Mouse (Mus musculus): ENCODE data around the gene Ring1.
"Not testable (repeated sequence)": the region's sequence is repeated elsewhere in the genome, so short reads cannot be mapped to it uniquely, and the experiment has no call there.

Gene Ring1

DNA sequence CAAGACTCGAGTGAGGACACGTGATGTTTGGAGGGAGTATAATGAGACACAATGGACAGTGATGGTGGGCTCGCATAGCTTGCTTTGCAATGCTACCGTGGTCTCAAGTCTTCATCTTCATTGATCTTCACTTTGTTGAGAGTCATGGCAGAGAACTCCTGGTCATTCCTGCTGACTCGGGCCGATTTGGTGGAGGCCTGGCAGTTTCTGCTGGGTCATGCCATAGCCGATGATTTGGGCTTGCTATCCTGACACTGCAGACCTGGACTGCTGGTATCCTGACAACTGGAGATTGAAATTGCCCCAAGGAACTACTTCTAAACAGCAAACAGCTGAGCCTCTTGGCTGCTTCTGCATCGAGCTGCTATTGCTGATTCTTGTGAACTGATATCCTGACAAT is 29.5 kb downstream of the Ring1 start:
- no peak for DNase-seq (ENCODE audit: low read depth, low spot score)

DNA sequence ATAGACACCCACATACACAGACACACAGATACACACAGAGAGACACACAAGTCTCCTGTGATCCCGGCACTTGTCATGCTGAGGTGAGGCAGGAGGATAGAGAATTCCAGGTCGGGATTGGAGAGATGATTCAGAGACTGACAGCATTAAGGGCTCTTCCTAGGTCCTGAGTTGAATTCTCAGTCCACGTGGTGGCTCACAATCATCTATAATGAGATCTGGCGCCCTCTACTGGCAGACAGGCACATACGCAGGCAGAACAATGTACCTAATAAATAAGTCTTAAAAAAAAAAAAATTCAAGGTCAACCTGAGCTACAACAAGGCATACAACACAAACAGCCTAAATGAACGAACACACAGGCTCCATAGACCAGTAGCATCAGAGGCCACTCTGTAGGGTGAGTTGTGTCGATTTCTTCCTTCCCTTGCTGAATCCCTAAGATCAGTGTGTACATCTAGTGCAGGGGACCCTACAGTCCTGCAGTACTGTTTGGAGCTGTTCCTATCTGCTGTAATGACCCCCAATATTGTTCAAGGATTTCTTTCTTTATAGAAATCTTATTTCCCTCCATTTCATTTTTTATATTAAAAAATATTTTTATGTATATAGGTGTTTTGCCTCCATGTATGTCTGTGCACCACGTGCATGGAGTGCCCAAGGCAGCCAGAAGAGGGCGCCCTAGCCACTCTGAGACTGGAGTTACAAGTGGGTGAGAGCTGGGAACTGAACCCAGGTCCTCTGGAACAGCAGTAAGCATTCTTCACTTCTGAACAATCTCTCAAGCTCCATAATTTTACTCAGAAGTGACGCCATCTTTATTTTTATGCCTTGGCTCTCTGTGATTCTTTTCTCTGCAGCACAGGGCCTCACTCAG is 32.5 kb downstream of the Ring1 start:
- peak; percentile 28 for DNase-seq (ENCODE audit: low read depth, low spot score)

DNA sequence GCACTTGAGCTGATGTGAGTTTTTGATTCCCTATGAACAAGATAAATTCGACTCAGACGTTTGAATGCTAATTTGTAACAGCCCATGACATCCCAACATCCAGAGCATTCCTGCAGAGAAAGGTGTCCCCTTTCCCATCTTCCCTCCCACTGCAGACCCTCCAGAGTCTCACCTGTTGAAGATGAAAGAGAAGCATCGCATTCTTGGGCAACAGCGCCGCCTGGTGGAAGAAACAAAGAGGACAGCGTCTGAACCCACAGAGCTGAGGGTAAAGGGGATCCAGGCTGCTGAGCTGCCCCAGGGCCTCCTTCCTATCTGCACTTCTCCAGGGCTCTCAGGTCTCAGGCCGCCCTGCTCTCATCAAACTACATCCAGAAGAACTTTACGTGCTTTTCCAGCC is 42.3 kb downstream of the Ring1 start:
- not testable (repeated sequence) for DNase-seq (ENCODE audit: low read depth, low spot score)

DNA sequence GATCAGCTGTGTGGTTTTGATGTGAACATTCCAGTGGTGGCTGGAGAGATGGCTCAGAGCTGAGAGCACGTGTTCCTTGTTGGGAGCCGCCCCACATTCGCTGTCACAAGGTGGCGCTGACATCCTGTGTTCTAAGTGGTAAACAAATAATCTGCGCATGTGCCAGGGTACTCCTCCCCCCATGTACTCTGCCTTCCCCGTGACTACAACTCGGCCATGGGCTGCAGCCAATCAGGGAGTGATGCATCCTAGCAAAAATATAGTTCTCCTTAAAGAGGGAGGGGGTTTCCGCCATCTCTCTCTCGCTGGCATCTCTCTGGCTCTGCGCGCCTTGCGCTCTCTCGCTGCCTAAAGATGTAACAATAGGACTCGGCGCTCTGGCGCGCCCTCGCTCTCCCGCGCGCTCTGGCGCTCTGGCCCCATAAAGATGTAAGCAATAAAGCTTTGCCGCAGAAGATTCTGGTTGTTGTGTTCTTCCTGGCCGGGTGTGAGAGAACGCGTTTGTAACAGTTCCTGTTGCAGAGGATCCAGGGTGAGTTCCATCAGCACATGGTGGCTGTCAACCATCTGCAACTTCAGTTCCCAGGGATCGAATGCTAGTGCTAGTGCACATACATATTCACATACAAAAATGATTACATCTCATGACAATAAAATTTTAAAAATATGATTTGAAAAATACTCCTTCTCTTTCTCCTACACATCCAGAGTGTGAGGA is 43.1 kb downstream of the Ring1 start:
- peak; percentile 90 for DNase-seq (ENCODE audit: low read depth, low spot score)

DNA sequence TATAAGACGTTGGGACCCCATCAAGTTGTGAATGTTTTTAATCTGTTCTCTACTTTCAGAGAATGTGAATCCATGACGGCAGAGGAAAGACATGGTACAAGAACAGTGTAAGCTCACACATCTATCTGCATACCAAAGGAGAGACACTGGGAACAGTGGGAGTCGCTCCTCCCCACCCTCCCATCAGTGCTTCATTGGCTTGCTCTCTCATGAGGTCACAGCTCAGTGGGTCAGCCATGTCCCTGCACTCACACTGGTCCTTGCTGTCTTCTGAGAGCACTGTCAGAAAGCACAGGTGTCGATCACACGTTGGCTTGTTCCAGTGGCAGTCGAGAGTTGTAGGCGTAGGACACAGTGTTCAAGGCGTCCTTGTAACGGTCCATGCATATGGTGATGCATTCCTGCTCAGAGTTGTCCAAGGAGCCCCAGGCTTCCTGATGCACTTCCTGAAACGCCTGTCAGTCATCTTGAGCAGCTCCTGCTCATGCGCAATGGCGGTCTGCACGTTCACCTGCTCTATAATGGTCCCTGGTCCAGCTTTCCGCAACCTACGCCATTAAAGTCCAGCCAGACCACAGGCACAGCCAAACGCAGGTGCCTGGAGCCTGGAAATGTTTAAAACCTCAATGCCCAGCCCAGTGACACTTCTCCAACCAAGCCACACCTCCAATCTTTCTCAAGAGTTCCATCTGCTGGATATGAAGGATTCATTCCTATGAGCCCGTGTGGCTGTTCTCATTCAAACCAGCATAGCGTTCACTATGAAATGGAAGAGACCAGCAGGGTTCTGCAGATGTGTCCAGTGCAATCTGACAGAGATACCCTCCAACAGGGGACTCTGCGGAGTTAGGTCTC is 44.1 kb downstream of the Ring1 start:
- DNase-seq (ENCODE audit: low read depth, low spot score) = no peak

DNA sequence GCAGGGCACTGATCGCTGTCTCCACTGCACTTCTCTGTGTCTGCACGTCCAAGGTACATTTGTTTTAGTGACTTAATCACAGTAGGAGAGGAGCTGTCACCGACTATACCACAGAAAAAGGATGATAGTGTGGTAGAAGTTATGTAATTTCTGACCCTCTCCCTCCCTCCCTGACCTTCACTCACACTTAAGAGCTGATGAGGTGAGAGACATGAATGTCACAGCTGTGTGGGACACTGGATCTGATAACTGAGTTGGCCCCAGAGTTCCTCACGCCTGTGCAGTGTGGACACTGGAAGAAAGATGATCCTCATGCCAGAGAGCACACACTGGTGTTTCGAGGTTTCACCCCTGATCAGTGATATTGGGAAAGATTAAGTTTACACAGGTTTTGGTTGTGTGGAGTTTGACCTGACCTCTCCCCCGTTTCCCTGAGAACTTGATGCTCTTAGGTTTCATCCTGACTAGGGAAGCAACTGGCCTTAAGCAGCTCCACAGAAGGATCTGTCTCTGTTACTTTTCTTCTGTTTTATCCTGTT is 44.9 kb downstream of the Ring1 start:
- DNase-seq (ENCODE audit: low read depth, low spot score) = no peak

DNA sequence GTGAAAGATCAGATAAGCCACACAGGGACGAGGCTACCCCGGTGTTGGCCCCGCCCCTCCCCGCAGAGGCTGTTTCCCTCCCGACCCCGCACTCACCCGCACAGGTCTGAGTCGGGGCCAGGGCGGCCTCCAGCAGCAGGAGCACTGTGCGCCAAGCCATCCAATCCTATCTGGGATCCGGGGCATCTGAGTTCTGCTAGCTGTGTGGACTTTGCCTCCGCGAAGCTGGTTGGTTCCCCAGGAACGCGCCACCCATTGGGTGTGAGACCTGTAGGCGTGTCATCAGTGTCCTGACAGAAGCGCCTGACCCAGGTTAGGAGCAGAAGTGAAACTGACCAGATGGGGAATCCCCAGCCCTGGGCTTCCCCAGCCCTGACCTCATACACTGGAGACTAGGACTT is 45.8 kb downstream of the Ring1 start:
- DNase-seq (ENCODE audit: low read depth, low spot score) = no peak

DNA sequence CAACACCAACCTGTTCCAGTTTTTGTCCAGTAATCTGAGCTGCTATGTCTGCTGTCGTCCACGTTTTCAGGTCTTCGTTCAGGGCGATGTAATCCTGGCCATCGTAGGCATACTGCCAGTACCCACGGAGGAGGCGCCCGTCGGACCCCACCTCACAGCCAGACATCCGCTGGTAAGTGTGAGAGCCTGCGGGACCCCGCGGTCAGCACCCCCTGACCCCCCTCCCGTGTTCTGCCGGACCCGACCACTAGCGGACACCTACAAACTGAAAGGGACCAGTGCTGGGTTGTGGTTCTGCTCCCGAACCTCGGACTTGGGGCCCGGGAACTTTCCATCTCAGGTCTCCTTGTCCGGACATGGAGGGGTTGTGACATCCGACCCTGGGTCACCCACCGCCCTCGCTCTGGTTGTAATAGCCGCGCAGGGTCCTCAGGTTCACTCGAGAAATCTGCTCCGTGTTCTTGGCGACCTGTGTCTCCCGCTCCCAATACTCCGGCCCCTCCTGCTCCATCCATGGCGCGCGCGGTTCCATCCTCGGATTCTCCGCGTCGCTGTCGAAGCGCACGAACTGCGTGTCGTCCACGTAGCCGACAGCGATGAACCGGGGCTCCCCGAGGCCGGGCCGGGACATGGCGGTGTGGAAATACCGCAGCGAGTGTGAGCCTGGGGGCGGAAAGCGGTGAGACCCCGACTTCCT is 46.5 kb downstream of the Ring1 start:
- no peak for DNase-seq (ENCODE audit: low read depth, low spot score)

DNA sequence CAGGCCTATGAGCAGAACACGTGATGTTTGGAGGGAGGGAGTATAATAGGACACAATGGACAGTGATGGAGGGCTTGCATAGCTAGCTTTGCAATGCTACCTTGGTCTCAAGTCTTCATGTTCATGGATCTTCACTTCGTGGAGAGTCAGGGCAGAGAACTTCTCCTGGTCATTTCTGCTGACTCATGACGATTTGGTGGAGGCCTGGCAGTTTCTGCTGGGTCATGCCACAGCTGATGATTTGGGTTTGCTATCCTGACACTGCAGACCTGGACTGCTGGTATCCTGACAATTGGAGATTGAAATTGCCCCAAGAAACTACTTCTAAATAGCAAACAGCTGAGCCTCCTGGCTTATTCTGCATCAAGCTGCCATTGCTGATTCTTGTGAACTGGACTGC is 50.9 kb downstream of the Ring1 start:
- no peak for DNase-seq (ENCODE audit: low read depth, low spot score)

DNA sequence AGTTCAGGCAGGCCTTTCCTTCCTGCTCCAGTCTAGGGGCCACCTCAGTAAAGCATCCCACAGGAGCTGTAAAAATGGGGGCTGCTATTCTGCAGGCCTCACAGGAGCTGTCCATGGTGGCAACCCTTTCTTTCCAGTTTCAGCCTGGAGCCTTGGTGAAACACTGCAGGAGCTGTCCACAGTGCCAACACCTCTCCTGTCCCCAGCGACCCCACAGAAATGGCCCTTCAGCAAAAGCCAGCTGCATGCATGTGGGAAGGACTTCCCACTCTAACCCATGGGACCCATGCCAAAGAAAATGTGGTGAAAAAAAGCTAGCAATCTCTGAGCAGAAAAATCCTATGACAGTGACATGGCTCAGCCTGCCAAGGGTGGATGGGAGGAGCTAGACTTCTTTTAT is 51.8 kb downstream of the Ring1 start:
- DNase-seq (ENCODE audit: low read depth, low spot score) = no peak

All from brain, embryonic 18.5 days (tissue).